Mouse (Mus musculus) hindbrain, embryonic 16.5 days (tissue): ENCODE measurements around the gene Hcrt. TPM values are rescaled to one million over a fixed set of nuclear protein-coding genes. Genes with fewer than 3 reads are reported as not detected.
A peak's percentile ranks its signal among the peaks of the same experiment; 100 is the strongest.

Experiments
- ATAC-seq: fragments of 200-750 bp; cut with Nextera tagmentation; 2 replicates; pipeline ENCODE4 v1.8.0; 2017; ENCODE audit warnings: moderate TSS enrichment, moderate library complexity
- H3K27ac ChIP-seq: fragments of 300-500 bp; sonication (generic); 2 replicates; pipeline ENCODE4 v1.5.1; 2014; ENCODE audit warnings: low read depth, mild to moderate bottlenecking, control low read depth, low read length, moderate library complexity
- H3K27me3 ChIP-seq: fragments of 300-500 bp; sonication (generic); replicated peaks from 2 replicates; pipeline ENCODE4 v1.6.1; 2014; ENCODE audit warnings: low read length; ENCODE audit not compliant: control insufficient read depth, insufficient read depth
- H3K36me3 ChIP-seq: fragments of 300-500 bp; sonication (generic); 2 replicates; pipeline ENCODE4 v1.6.1; 2014; ENCODE audit warnings: mild to moderate bottlenecking, low read length, moderate library complexity, mixed read lengths; ENCODE audit not compliant: control insufficient read depth, insufficient read depth
- H3K4me1 ChIP-seq: fragments of 300-500 bp; sonication (generic); 2 replicates; pipeline ENCODE4 v1.6.1; 2014; ENCODE audit warnings: low read depth, low read length; ENCODE audit not compliant: control insufficient read depth, insufficient read depth
- H3K4me2 ChIP-seq: fragments of 300-500 bp; sonication (generic); 2 replicates; pipeline ENCODE4 v1.6.1; 2014; ENCODE audit warnings: mild to moderate bottlenecking, low read length, control low read depth, moderate library complexity
- H3K4me3 ChIP-seq: fragments of 300-500 bp; sonication (generic); 2 replicates; pipeline ENCODE4 v1.5.1; 2014; ENCODE audit warnings: mild to moderate bottlenecking, low read length, control low read depth, moderate library complexity
- H3K9ac ChIP-seq: fragments of 300-500 bp; sonication (generic); 2 replicates; pipeline ENCODE4 v1.6.1; 2014; ENCODE audit warnings: low read depth, mild to moderate bottlenecking, control low read depth, low read length, moderate library complexity
- H3K9me3 ChIP-seq: fragments of 300-500 bp; sonication (generic); 2 replicates; pipeline ENCODE4 v1.6.1; 2014; ENCODE audit warnings: mild to moderate bottlenecking, low read length, moderate library complexity; ENCODE audit not compliant: control insufficient read depth
- WGBS: fragments of 180-500 bp; shearing (Covaris S2); extraction: QIAGEN DNeasy Blood & Tissue Kit; methylation state at CpG from one replicate; pipeline ENCODE4 v1.1.7; 2014; 5-methylcytosine and 5-hydroxymethylcytosine counted together
- polyA plus RNA-seq: library from polyadenylated mRNA; unstranded; fragments of >200 nt; fragmentation: Nextera tagmentation; extraction: Ambion mirVana; gene quantifications from 2 replicates; pipeline ENCODE4 v1.2.1, GENCODE M21; 2015

Hcrt gene
- polyA plus RNA-seq, 1 experiment from 2014 or later, result 0.48 TPM

DNA sequence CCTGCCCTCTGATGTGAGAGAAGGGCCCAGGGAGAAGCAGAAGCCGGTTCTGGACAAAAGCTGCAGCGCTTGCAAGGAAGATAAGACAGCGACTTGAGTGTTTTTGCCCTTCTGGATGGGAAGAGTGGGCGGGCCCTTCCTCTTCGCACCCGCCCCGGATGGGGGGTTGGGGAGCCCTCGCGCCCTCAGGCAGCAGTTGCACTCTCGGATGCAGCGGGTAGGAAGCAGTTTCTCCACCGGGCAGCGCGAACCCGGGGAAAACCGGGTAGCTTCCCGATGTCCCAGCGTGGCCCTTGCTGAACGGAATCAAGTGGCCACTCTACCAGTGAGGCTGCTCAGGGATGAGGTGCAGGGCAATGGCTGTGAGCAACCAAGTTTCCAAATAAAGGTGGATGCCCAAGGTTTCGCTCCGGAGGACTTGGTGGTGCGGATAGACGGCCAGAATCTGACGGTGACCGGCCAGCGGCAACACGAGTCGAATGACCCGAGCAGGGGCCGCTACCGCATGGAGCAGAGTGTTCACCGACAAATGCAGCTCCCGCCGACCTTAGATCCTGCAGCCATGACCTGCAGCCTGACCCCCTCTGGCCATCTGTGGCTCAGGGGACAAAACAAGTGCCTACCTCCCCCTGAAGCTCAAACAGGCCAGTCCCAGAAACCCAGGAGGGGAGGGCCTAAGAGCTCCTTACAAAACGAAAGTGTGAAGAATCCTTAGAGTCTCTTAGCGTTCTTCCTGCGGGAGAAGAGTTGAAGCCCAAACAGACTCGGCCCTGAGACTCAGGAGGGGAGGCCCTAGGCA lies 48.8 kb downstream of the Hcrt start, which contains the start of gene Hspb9:
Hspb9 (plus strand) TSS at position 116 of the 799 bp plus-strand sequence.
- ATAC-seq, result no peak
- Histone ChIP-seq H3K4me3 (peak within 1 kb of the TSS; percentile 8; the same call in 1 of the 2 replicates), H3K4me1 (peaks cover 17% of the 10 kb centered on the region), H3K4me2 (peak within 1 kb of the TSS; percentile 29), H3K27me3 (no peaks in the 10 kb centered on the region), H3K9ac (peak within 1 kb of the TSS; percentile 51), H3K36me3 (peaks cover 36% of the 10 kb centered on the region), H3K27ac (peak within 1 kb of the TSS; percentile 44; the same call in 1 of the 2 replicates), H3K9me3 (no peaks in the 10 kb centered on the region)
- WGBS, result 9% methylated on average over 38 of the region's 38 CpGs

DNA sequence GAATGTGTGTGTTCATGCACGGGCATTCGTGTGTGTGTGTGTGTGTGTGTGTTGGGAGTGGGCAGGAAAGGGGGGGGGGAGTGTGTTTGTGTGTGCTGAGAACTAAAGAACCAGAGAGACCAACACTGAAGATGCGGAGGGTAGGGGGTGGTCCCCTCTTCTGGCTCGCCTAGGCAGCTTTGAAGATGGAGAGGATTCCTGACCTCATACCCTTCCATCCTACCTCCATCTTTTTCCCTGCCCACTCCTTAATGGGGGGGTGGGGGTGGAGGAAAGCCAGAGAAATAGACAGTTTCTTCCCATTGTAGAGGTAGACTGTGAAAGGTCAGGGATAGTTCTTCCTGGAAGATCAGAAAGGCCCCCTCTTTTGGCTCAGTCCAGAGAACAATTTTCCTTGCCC lies 49.6 kb downstream of the Hcrt start:
- WGBS, result 70% methylated on average over 4 of the region's 4 CpGs
- Histone ChIP-seq H3K4me2 (no peak overlapping the region; the same call in 1 of the 2 replicates), H3K27me3 (no peaks in the 10 kb centered on the region), H3K4me1 (peaks cover 17% of the 10 kb centered on the region), H3K36me3 (peaks cover 39% of the 10 kb centered on the region), H3K27ac (no peak overlapping the region; the same call in 1 of the 2 replicates), H3K9me3 (no peaks in the 10 kb centered on the region), H3K4me3 (no peak overlapping the region), H3K9ac (no peak overlapping the region)
- ATAC-seq, result no peak

DNA sequence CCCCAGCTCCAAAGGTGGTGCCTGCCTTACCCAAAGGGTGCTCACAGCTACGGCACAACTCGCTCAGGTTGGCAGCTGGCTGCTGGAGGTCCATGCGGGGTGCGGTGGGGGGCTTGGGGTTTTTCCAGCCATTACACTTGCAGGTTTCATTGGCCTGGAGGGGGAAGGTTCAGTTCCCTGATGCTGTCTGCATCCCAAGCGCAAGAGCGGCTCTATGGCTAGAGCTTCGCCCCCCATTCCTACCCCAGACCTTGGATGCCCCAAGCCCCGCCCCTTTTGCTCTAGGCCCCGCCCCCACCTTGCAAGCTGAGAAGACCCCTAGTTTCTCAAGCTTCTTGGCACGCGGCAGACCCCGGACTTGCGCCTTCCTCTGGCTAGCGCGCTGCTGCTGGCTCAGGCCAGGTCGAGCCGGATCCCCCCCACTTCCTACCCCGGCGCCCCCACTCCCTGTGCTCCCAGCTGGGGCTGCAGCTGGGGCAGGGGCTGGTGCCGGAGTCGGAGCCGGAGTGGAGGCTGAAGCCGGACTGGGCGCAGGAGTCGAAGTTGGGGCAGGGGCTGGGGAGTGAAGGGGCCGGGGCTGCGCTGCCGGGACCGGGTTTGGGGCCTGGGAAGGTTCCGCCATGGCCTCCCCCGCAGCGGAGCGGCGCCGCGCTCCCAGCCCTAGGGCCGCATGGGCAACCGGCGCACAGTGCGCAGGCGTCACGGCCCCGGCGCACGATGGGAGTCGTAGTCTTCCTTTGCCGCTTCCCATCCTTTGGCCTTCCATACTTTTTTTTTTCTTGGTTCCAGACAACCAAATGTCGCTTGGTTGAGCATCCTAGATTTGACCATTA lies 50.7 kb downstream of the Hcrt start, which contains the start of gene Kat2a:
Kat2a (minus strand) TSS at position 683 of the 833 bp plus-strand sequence.
- WGBS, result 2% methylated on average over 36 of the region's 48 CpGs
- Histone ChIP-seq H3K36me3 (peaks cover 33% of the 10 kb centered on the region), H3K9me3 (no peaks in the 10 kb centered on the region), H3K4me2 (peak within 1 kb of the TSS; percentile 69), H3K27ac (peak within 1 kb of the TSS; percentile 82), H3K4me1 (peaks cover 17% of the 10 kb centered on the region), H3K4me3 (peak within 1 kb of the TSS; percentile 100), H3K27me3 (no peaks in the 10 kb centered on the region), H3K9ac (peak within 1 kb of the TSS; percentile 98)
- ATAC-seq, result peak; percentile 90

Other genes with a start within 250 kb of the Hcrt start
- 215 and 253 TPM in 2 replicates for gene Acly, start 234.9 kb downstream of the Hcrt start, polyA plus RNA-seq
- gene Ttc25, start 217.3 kb downstream of the Hcrt start, polyA plus RNA-seq, result 2.2 and 2.5 TPM in 2 replicates
- gene Cnp, start 188.0 kb downstream of the Hcrt start, polyA plus RNA-seq, result 72.6 and 85.0 TPM in 2 replicates
- 99.1 and 103 TPM in 2 replicates for gene Nkiras2, start 143.7 kb downstream of the Hcrt start, polyA plus RNA-seq
- gene Dnajc7, start 142.8 kb downstream of the Hcrt start, polyA plus RNA-seq, result 290 and 293 TPM in 2 replicates
- 2.0 and 2.3 TPM in 2 replicates for gene Zfp385c, start 70.5 kb downstream of the Hcrt start, polyA plus RNA-seq
- gene Dhx58, start 58.7 kb downstream of the Hcrt start, polyA plus RNA-seq, result 2.5 and 2.6 TPM in 2 replicates
- 62.2 and 67.8 TPM in 2 replicates for gene Kat2a, start 50.5 kb downstream of the Hcrt start, polyA plus RNA-seq
- 0.34 TPM in 1 of 2 replicates, not detected in the other for gene Hspb9, start 49.1 kb downstream of the Hcrt start, polyA plus RNA-seq
- 43.7 and 43.8 TPM in 2 replicates for gene Rab5c, start 24.7 kb downstream of the Hcrt start, polyA plus RNA-seq
- 8.9 and 10.0 TPM in 2 replicates for gene Kcnh4, start 3.0 kb downstream of the Hcrt start, polyA plus RNA-seq
- gene Ghdc, start 8.0 kb upstream of the Hcrt start, polyA plus RNA-seq, result 8.2 and 9.6 TPM in 2 replicates
- 15.0 and 18.9 TPM in 2 replicates for gene Stat5b, start 87.8 kb upstream of the Hcrt start, polyA plus RNA-seq
- 1.8 and 2.4 TPM in 2 replicates for gene Stat5a, start 96.4 kb upstream of the Hcrt start, polyA plus RNA-seq
- 49.2 and 49.5 TPM in 2 replicates for gene Stat3, start 176.6 kb upstream of the Hcrt start, polyA plus RNA-seq
- gene Cavin1, start 208.0 kb upstream of the Hcrt start, polyA plus RNA-seq, result 47.0 and 61.8 TPM in 2 replicates
- gene Atp6v0a1, start 246.5 kb upstream of the Hcrt start, polyA plus RNA-seq, result 175 and 179 TPM in 2 replicates